Mouse (Mus musculus): ENCODE data around the gene Galnt6. TPM values are rescaled to one million over a fixed set of nuclear protein-coding genes. Genes with fewer than 3 reads are reported as not detected.
A peak's percentile ranks its signal among the peaks of the same experiment; 100 is the strongest.

Galnt6 gene
- total RNA-seq, 4 experiments from 2014 or later, result 8.8 to 14.4 (median 11.5) TPM

DNA sequence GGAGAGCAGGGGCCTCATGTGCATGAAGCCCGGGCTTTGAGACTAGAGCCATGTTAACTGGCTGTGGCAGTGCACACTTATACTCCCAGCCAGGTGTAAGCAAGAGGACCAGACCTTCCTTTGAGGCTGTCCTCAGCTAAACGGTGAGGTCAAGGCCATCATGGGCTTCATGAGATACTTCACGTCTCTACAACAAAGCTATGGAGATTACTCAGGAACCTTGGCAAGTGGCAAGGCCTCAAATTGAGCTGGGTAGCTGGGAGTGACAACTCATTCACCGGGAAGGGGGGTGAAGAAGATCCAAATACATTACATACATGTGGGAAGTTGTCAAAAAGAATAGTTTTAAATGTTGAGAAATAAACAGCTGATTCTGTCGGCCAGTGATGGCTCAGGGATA lies 68.4 kb downstream of the Galnt6 start:
- DNase-seq (ENCODE audit: low spot score in 2 of 2), result no peak

DNA sequence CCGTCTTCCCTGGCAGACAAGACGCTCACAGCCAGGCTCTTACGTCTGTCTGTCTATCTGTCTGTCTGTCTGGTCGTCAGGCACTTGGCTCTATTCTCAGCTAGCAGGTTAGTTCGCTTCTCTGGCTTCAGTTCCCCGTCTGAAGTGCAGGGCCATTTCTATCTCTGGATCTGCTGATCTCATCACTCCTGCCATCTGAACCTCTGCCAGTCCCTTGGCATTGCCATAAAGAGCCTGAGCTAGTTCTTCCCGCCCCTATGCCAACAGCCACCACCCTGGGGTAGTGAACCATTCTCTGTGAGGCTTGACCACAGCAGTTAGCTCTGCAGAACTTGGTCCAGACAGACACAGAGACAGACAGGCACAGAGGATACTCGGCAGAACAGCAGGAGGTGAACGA lies 68.9 kb downstream of the Galnt6 start:
- DNase-seq (ENCODE audit: low spot score in 2 of 2), result peak in 1 of 2 experiments; percentile 14

DNA sequence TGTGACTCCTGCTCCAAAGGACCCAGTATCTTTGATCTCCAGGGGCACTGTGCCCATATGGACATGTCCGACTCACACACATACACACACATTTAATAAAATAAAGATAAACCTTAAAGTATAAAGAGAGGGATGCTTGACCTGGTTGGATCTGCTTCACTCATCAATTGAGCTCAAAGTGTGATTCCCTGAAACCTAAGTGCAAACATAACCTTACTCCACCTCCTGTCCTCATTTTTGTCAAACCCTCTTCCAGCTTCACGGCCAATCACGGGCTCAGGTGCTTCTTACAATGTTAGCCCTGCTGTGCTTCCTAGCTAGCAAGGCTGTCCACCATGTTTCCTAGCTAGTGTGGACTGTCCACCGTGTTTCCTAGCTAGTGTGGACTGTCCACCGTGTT lies 74.0 kb downstream of the Galnt6 start:
- DNase-seq (ENCODE audit: low spot score in 2 of 2), result no peak

DNA sequence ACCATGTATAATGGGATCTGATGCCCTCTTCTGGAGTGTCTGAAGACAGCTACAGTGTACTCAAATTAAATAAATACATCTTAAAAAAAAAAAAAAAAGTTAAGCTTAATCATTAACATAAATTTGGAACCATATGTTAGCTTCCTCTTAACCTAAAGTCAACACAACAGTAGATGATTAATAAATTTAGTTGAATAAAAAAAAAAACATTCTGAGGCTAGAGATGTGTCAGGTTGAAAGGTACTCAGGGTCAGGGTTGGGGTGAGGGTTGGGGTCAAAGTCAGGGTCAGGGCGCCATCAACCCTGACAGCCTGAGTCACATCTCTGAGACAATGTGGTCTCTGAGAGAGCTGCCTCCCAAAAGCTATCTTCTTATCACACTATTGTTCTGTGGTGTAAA lies 74.9 kb downstream of the Galnt6 start:
- DNase-seq (ENCODE audit: low spot score in 2 of 2), result no peak

DNA sequence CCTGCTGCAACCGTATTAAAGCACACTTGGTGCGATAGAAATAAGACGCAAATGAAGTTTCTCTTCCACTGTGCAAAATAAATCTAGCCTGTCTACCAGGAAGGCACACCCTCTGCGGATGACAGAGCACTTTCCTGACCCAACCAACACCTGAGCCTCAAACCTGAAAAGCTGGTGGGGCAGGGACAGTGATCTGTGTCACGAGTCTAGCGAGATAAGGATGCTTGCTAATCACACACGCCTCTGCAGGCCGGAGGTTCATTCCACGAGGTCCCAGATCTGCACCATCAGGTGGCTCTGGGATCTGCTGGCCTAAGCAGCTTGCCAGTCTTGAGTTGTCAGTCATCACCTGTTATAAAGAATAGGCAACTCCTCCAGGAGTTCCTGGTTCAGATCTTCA lies 77.6 kb downstream of the Galnt6 start:
- DNase-seq (ENCODE audit: low spot score in 2 of 2), result no peak

DNA sequence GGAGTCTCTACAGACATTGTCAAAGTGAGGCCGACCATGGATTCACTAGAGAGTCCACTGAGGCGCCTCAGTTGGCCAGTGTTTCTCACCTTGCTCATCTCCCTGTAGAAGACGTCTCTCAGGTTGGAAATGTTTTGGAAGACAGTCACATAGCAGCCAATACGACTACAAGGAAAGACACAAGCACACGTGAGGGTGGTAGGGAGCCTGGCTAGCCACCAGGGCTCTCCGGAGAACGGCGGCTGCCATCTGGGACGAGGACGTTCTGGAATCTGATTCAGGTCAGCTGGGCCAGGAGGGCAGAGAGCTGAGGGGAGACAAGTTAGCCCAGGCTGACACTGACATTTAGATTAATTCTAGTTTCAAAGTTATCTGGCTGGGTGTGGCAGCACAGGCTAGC lies 79.1 kb downstream of the Galnt6 start:
- no peak for DNase-seq (ENCODE audit: low spot score in 2 of 2)

DNA sequence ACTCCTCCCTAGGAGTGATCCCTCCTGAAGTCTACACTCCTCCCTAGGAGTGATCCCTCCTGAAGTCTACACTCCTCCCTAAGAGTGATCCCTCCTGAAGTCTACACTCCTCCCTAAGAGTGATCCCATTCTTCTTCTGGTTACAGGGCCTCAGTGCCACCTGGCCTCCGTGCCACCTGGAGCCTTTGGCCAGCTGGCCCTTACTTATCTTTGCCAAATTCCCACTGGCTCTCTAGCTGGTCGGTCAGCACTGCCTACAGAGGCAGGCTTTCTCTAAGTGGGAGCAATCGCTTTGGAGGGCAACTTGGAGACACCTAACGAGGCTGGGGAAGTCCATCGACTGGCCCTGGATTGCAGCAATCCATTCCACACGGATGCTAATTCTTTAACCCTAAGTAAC lies 83.0 kb downstream of the Galnt6 start:
- DNase-seq (ENCODE audit: low spot score in 2 of 2), result no peak

DNA sequence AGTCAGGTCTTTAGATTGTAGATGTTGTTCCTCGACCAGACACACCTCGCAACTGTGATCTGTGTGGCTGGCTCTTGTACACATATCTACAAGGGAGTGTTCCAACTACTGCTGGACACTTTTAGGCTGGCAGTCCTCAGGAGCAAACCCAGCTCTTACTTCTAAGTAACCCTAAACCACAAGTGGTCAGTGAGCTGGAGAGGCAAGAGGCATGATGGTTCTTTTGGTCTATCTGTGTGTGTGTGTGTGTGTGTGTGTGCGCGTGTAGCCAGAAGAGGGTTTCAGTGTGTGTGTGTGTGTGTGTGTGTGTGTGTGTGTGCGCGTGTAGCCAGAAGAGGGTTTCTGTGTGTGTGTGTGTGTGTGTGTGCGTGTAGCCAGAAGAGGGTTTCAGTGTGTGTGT lies 86.7 kb downstream of the Galnt6 start:
- no peak for DNase-seq (ENCODE audit: low spot score in 2 of 2)

Small RNAs within 50 kb of the gene (microRNA-seq; reads per million reads assigned to microRNA genes)
- gene Mir6961, result 0 reads per million in 2 experiments

Other genes starting within 250 kb of the Galnt6 start
- 10 to 100 TPM; 22.7 to 26.3 (median 24.6) TPM for gene Csrnp2, start 233.9 kb downstream of the Galnt6 start, total RNA-seq (2022)
- gene Tfcp2, start 177.4 kb downstream of the Galnt6 start, total RNA-seq (2022), result 10 to 100 TPM; 31.4 to 41.1 (median 36.5) TPM
- 100 to 1,000 TPM in 3 of 4 experiments, 10 to 100 TPM in 1; 99.4 to 115 (median 109) TPM for gene Pou6f1, start 129.4 kb downstream of the Galnt6 start, total RNA-seq (2022)
- gene Dazap2, start 114.0 kb downstream of the Galnt6 start, total RNA-seq (2022), result 100 to 1,000 TPM; 106 to 135 (median 115) TPM
- 1 to 10 TPM; 1.4 to 4.3 (median 2.7) TPM for gene Smagp, start 92.4 kb downstream of the Galnt6 start, total RNA-seq (2022)
- 10 to 100 TPM in 2 of 4 experiments, 1 to 10 TPM in 2; 4.5 to 15.9 (median 9.7) TPM for gene Bin2, start 59.8 kb downstream of the Galnt6 start, total RNA-seq (2022)
- 1 to 10 TPM in 3 of 4 experiments, under 1 TPM in 1; 0.68 to 7.5 (median 5.7) TPM for gene Cela1, start 41.5 kb downstream of the Galnt6 start, total RNA-seq (2022)
- gene Slc4a8, start 32.4 kb upstream of the Galnt6 start, total RNA-seq (2022), result 10 to 100 TPM; 67.0 to 90.0 (median 75.9) TPM
- 100 to 1,000 TPM; 205 to 269 (median 234) TPM for gene Scn8a, start 140.5 kb upstream of the Galnt6 start, total RNA-seq (2022)